Mouse (Mus musculus) heart, postnatal 0 days (tissue): ENCODE data around the gene Themis2.

Experiments used
- CTCF ChIP-seq: IDR thresholded peaks from 2 replicates; pipeline ENCODE4 v1.5.1; 2016; ENCODE audit warnings: antibody characterized with exemption, control low read depth, low read depth
- EP300 ChIP-seq: IDR thresholded peaks from 2 replicates; pipeline ENCODE4 v1.6.1; 2016; ENCODE audit warnings: antibody characterized with exemption, low read depth

- TF ChIP-seq CTCF: no peak
- no peak for TF ChIP-seq EP300
Measured at GRCm38 (mm10) chr4:132841493-132841892, 45.3 kb upstream of the Themis2 start.
